Mouse (Mus musculus) limb, embryonic 15.5 days (tissue): ENCODE data around the gene Gpcpd1. TPM values are rescaled to one million over a fixed set of nuclear protein-coding genes. Genes with fewer than 3 reads are reported as not detected.

Experiments used
- ATAC-seq: fragments of 200-750 bp; cut with Nextera tagmentation; 2 replicates; pipeline ENCODE4 v1.8.0; 2017; ENCODE audit warnings: low read depth, moderate TSS enrichment; ENCODE audit not compliant: insufficient number of reproducible peaks, low FRiP score, low TSS enrichment
- H3K27ac ChIP-seq: fragments of 300-500 bp; sonication (generic); 2 replicates; pipeline ENCODE4 v1.5.1; 2015; ENCODE audit warnings: moderate library complexity, mild to moderate bottlenecking, inconsistent platforms
- H3K27me3 ChIP-seq: fragments of 300-500 bp; sonication (generic); 2 replicates; pipeline ENCODE4 v1.6.1; 2015; ENCODE audit warnings: inconsistent platforms
- H3K36me3 ChIP-seq: fragments of 300-500 bp; sonication (generic); 2 replicates; pipeline ENCODE4 v1.6.1; 2015; ENCODE audit warnings: inconsistent platforms
- H3K4me1 ChIP-seq: fragments of 300-500 bp; sonication (generic); 2 replicates; pipeline ENCODE4 v1.6.1; 2015; ENCODE audit warnings: inconsistent platforms
- H3K4me2 ChIP-seq: fragments of 300-500 bp; sonication (generic); 2 replicates; pipeline ENCODE4 v1.6.1; 2015; ENCODE audit warnings: mild to moderate bottlenecking, inconsistent platforms
- H3K4me3 ChIP-seq: fragments of 300-500 bp; sonication (generic); 2 replicates; pipeline ENCODE4 v1.5.1; 2015; ENCODE audit warnings: mild to moderate bottlenecking, inconsistent platforms
- H3K9ac ChIP-seq: fragments of 300-500 bp; sonication (generic); 2 replicates; pipeline ENCODE4 v1.6.1; 2015; ENCODE audit warnings: inconsistent platforms
- H3K9me3 ChIP-seq: fragments of 300-500 bp; sonication (generic); 2 replicates; pipeline ENCODE4 v1.6.1; 2016; ENCODE audit warnings: inconsistent platforms
- WGBS: fragments of 180-500 bp; shearing (Covaris S2); methylation state at CpG from one replicate; pipeline ENCODE4 v1.1.7; 2015; 5-methylcytosine and 5-hydroxymethylcytosine counted together
- polyA plus RNA-seq: library from polyadenylated mRNA; unstranded; fragments of >200 nt; fragmentation: Nextera tagmentation; extraction: Ambion mirVana; gene quantifications from 2 replicates; pipeline ENCODE4 v1.2.1, GENCODE M21; 2015

Gene Gpcpd1
- polyA plus RNA-seq, 1 experiment from 2014 or later, result 48.7 TPM

DNA sequence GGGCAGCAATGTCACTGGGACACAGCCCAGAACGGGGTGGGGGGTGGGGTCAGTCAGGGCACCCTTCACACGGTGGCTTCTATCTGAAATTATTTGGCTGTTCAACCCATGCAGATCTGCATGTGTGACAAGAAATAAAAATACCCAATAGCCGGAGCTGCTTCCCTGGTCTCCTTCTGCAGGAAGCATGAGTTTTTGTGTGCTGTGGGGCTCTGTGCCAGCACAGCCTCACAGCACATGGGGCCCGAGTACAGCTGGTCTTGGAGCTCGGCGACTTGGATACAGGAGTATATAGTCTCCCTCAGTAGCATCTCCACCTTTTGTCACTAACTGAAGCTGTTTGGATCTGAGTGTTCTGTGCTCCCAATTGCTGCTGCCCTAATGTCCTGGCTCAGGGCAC lies 73.2 kb downstream of the Gpcpd1 start:
- Histone ChIP-seq H3K27ac (no peak overlapping the region), H3K4me2 (no peak overlapping the region), H3K27me3 (no peaks in the 10 kb centered on the region), H3K9ac (no peak overlapping the region), H3K9me3 (no peaks in the 10 kb centered on the region), H3K4me1 (0 out of 2 replicates have a peak, but pooled peaks cover 3% of the 10 kb centered on the region), H3K4me3 (no peak overlapping the region), H3K36me3 (no peaks in the 10 kb centered on the region)
- 37% methylated on average over 6 of the region's 6 CpGs for WGBS
- no peak for ATAC-seq

DNA sequence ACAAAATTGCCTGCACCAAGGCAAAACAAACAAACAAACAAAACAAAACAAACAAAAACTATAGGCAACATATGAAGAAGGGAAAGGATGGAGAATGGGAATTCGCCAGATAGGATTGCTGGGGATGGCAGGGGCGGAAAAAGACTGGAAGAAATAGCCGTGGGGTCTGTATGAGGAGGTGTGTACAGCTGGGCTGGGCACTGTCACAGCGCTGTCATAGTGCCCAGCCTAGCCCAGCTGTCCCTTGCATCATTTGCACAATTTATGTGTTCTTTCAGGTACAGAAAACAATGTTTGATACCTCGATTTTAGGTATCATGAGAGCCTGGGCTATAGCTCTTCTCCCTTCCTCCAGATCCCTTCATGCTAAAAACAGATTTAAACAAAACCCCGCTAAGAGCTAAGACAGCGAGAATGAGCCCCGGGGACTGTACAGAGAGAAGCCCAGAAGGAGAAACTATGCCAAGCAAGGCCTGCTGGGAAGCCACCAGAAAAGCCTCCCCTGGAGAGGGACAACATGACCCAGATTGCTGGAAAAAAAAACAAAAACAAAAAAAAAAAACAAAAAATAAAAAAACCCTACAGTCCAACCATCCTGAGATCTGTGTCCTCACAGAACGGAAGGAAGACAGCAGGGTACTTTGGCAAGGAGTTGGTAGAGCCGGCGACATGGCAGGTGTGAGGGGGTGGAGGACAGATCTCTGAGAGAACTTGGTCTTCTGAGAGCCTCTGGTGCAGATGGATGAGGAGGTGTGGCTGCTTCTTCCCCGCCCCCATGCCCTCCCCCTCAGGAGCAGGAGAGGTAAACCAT lies 74.0 kb downstream of the Gpcpd1 start:
- H3K27me3 ChIP-seq, result no peaks in the 10 kb centered on the region
- no peak overlapping the region for H3K27ac ChIP-seq
- H3K4me2 ChIP-seq, result no peak overlapping the region
- WGBS, result 68% methylated on average over 12 of the region's 12 CpGs
- H3K9me3 ChIP-seq, result no peaks in the 10 kb centered on the region
- 0 out of 2 replicates have a peak, but pooled peaks cover 3% of the 10 kb centered on the region for H3K4me1 ChIP-seq
- no peak for ATAC-seq
- no peak overlapping the region for H3K9ac ChIP-seq
- H3K4me3 ChIP-seq, result no peak overlapping the region
- no peaks in the 10 kb centered on the region for H3K36me3 ChIP-seq

DNA sequence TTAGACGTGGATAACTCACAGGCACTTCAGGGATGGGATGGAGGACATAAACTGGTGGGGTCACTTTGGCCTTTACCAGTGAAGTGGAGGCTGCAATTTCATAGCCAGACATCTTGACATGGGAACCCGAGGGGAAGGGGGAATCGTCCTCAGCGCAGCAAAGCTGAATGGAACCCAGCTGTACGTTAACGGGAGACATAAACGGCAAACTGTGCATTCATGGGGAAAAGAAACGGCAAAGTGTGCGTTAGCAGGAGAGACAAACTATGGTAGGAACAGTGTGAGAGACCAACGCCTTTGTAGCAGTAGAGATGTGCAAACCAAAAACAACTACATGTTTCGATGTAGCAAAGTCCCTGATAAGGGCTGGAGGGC lies 74.6 kb downstream of the Gpcpd1 start:
- no peak for ATAC-seq
- H3K27ac ChIP-seq, result no peak overlapping the region
- WGBS, result 47% methylated on average over 11 of the region's 11 CpGs
- H3K4me2 ChIP-seq, result no peak overlapping the region; the same call in 1 of the 2 replicates
- H3K9ac ChIP-seq, result no peak overlapping the region
- no peak overlapping the region for H3K4me3 ChIP-seq
- H3K27me3 ChIP-seq, result no peaks in the 10 kb centered on the region
- no peaks in the 10 kb centered on the region for H3K36me3 ChIP-seq
- 0 out of 2 replicates have a peak, but pooled peaks cover 3% of the 10 kb centered on the region for H3K4me1 ChIP-seq
- no peaks in the 10 kb centered on the region for H3K9me3 ChIP-seq

DNA sequence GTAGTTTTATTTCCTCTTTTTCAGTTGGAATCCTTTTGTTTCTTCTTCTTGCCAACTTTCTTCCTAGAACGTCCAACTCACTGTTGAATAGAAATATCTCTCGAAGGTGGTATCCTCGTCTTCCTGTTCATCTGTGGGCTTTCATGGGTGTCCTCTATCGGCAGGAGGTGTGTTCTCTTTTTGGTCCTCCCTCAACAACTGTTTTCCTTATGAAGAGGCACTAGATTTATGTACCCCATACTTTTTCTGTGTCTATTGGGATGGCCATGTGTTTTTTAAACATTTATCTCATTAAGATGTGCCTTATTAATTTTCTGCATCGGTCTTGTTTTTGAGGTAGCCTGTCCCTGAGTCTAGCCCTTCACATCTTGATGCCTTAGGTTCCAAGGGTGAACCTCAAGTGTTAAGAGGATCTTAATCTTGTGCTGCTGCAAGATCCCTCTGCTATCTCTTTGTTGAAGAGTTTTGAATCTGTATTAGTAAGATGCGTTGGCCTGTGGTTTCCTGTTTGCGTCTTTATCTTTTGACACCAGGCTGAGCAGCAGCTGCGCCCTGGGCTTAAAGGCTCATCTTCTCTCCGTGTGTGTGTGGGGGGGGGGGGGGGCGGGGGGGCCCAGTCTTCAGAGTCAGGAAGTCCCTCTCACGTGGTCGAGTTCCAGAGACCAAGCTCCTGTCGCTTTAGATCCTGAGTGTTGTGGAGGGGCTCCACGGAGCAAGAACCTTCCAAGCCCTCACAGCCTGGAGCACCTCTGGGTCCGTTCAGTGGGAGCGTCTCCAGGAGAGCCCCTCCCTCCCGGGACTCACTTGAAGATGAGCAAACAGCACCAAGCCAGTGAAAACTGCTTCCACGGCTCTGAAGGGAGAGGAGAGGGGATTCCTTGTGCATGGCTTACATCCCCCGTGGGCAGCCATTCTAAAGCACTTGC lies 75.2 kb downstream of the Gpcpd1 start:
- H3K27me3 ChIP-seq, result no peaks in the 10 kb centered on the region
- no peak overlapping the region for H3K4me3 ChIP-seq
- H3K4me2 ChIP-seq, result no peak overlapping the region; the same call in 1 of the 2 replicates
- peaks cover 5% of the 10 kb centered on the region; the same call in 1 of the 2 replicates for H3K4me1 ChIP-seq
- no peaks in the 10 kb centered on the region for H3K36me3 ChIP-seq
- no peak overlapping the region for H3K27ac ChIP-seq
- ATAC-seq, result no peak
- H3K9ac ChIP-seq, result no peak overlapping the region
- H3K9me3 ChIP-seq, result no peaks in the 10 kb centered on the region
- 38% methylated on average over 19 of the region's 19 CpGs for WGBS

DNA sequence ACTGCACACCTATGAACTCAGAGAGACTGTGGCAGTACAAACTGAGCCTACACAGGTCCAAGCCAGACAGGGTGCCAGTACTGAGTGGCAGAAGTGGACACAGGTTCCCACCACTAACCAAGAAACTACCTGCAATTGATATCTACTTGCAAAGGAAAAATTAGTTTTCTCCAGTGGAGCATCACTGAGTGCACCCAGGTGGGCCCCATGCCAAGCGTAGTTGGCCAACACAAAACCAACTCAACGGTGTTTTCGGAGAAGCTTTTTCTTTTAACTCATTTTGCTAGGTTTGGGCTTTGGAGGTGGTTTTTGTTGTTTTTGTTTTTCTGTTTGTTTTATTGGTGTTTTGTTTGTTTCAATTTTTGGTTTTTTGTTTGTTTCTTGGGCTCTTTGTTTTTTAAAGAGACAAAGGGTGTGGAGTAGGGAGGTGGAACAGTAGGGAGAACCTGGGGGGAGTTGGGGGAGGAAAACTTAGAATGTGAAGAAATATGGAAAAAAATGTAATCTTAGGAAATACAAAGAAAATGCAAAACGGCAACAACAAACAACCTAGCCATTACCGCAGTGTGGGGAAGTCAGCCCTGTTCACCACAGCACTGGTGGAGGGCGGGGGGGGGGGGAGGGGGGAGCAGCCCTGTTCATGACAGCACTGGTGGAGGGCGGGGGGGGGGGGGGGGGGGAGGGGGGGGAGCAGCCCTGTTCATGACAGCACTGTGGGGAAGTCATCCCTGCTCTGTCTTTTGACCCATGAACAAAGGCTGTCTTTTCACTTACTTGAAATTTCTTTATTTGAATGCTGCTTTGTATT lies 76.3 kb downstream of the Gpcpd1 start:
- Histone ChIP-seq H3K36me3 (no peaks in the 10 kb centered on the region), H3K4me2 (no peak overlapping the region), H3K27ac (no peak overlapping the region), H3K9ac (no peak overlapping the region), H3K4me3 (no peak overlapping the region), H3K27me3 (no peaks in the 10 kb centered on the region), H3K9me3 (no peaks in the 10 kb centered on the region), H3K4me1 (peaks cover 7% of the 10 kb centered on the region; the same call in 1 of the 2 replicates)
- ATAC-seq, result no peak
- WGBS, result 84% methylated on average over 5 of the region's 7 CpGs

DNA sequence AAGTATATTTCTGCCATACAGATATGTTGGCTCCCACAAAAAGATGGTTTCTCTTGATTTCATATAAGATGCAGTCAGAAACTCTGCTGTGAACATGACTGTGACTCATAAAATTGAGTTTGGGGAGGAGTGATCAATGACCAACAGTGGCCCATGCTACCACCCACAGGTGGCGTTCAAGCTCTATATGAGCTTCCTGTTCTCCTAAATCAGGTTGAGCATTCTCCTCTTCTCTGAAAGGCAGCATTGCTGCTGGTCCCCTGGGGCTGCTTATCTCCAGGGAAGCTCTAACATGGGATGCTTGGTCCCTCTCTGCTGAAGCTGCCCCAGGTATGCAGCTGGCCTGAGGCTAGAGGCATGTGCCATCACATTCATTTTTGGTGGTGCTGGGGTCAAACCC lies 77.8 kb downstream of the Gpcpd1 start:
- no peak for ATAC-seq
- Histone ChIP-seq H3K4me1 (peaks cover 7% of the 10 kb centered on the region; the same call in 1 of the 2 replicates), H3K27ac (no peak overlapping the region), H3K36me3 (no peaks in the 10 kb centered on the region), H3K27me3 (no peaks in the 10 kb centered on the region), H3K9ac (no peak overlapping the region), H3K9me3 (no peaks in the 10 kb centered on the region), H3K4me2 (no peak overlapping the region), H3K4me3 (no peak overlapping the region)
- WGBS, result 67% methylated on average over 1 of the region's 1 CpGs

DNA sequence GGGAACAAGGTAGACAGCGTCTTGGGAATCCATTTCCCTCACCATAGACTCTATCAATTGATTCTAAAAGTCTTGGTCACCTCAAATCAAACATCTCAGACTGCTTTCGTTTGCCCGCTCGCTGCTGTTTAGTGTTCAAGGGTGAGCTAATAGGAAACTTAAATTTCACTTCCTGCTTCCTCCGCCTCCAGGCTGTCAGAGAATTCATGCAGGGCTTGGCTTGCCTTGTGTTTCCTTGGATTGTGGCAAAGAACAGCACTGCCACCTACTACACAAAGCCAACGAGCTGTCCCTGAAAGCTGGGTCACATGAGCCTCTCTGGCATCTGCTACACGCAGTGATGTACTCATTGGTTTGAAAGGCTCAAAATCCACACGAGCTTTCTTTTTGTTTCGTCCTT lies 78.3 kb downstream of the Gpcpd1 start:
- WGBS, result 74% methylated on average over 9 of the region's 9 CpGs
- Histone ChIP-seq H3K4me3 (no peak overlapping the region), H3K27me3 (no peaks in the 10 kb centered on the region)

DNA sequence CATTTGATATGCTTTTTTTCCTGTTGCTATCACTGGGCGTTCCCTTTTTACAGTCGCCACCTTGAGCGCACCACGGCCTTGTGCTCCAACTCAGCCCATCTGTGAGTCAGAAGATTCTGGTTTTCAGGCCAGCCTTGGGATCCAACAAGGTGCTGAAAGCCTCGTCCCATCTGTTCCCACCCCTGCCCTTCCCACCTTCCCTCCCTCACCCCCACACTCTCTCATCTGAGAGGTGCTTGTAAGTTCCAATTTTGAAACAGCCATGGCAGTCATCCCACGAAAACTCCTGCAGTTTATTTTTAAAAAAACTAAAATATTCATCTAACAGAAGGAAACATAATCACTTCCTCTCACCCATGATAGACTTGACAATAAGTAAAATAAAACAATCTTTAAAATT lies 80.0 kb downstream of the Gpcpd1 start:
- Histone ChIP-seq H3K9me3 (no peaks in the 10 kb centered on the region), H3K9ac (no peak overlapping the region), H3K4me1 (peaks cover 4% of the 10 kb centered on the region; the same call in 1 of the 2 replicates), H3K4me3 (no peak overlapping the region), H3K27me3 (no peaks in the 10 kb centered on the region), H3K4me2 (no peak overlapping the region), H3K36me3 (no peaks in the 10 kb centered on the region), H3K27ac (no peak overlapping the region)
- no peak for ATAC-seq
- 47% methylated on average over 6 of the region's 6 CpGs for whole genome bisulfite sequencing

More for the DNA sequence above, 78.3 kb downstream of the Gpcpd1 start:
- Histone ChIP-seq H3K36me3 (no peaks in the 10 kb centered on the region), H3K9me3 (no peaks in the 10 kb centered on the region), H3K4me1 (peaks cover 7% of the 10 kb centered on the region; the same call in 1 of the 2 replicates), H3K27ac (no peak overlapping the region), H3K9ac (no peak overlapping the region), H3K4me2 (no peak overlapping the region)
- ATAC-seq, result no peak

DNA sequence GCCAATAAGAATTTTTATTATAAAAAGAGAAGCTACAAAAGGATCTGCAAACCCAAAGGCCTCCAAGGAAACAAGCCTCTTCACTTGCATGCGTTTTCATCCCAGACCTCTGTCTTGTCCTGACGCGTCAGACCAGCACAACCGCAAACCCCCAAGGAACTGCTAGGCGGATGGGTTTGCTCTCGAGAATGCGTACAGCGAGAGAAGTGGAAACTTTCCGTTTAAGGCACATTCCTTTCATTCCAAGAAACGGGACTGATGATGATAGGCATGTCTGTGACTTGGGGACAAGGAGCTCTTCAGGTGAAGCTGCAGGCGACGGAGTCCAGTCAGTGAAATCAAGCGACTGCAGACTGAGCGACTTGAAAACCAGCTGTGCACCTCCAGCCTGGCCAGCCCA lies 80.4 kb downstream of the Gpcpd1 start:
- H3K4me2 ChIP-seq, result no peak overlapping the region
- no peaks in the 10 kb centered on the region for H3K36me3 ChIP-seq
- no peaks in the 10 kb centered on the region for H3K9me3 ChIP-seq
- no peak overlapping the region for H3K9ac ChIP-seq
- WGBS, result 34% methylated on average over 14 of the region's 14 CpGs
- H3K27ac ChIP-seq, result no peak overlapping the region
- H3K4me3 ChIP-seq, result no peak overlapping the region
- ATAC-seq, result no peak
- peaks cover 4% of the 10 kb centered on the region; the same call in 1 of the 2 replicates for H3K4me1 ChIP-seq
- H3K27me3 ChIP-seq, result no peaks in the 10 kb centered on the region

DNA sequence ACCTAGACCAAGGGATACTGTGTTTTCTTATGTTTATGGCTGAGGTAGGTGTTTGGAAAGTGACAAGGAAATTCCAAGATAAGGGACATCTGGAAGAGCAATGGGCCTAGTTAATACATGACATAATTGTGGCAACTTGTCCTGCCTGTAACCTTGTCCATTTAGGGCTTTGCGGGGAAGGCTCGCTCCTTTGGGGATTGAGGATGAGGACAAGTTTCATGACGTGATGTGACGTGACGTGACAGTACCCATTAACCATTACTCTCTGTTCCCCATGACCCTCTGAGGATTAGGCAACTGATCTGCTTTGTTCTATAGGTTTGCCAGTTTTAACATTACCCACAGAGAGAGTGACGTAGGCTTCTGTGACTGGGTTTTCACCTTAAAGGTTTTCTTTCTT lies 81.7 kb downstream of the Gpcpd1 start:
- Histone ChIP-seq H3K4me1 (peaks cover 4% of the 10 kb centered on the region; the same call in 1 of the 2 replicates), H3K9me3 (no peaks in the 10 kb centered on the region), H3K4me3 (no peak overlapping the region), H3K36me3 (no peaks in the 10 kb centered on the region), H3K4me2 (no peak overlapping the region), H3K27ac (no peak overlapping the region), H3K27me3 (no peaks in the 10 kb centered on the region), H3K9ac (no peak overlapping the region)
- ATAC-seq, result no peak
- 86% methylated on average over 6 of the region's 6 CpGs for WGBS

DNA sequence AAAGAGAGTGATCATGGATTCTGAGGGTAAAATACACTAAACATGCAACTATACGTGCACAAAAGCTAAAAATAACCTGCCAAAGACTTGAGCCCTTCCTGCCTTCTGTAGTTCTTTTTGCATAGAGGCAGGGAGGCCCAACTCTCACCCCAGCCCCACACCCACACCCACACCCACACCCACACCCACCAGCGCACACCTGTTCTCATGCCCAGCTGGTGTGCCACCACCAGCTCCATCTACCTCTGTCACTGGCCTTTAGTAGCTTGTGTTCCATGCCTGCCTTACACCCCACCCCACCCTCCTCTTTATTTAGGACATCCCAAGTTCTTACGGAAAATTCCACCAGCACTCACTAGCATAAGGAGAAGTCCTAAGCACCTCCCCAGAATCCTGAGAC lies 89.2 kb downstream of the Gpcpd1 start:
- Histone ChIP-seq H3K4me3 (no peak overlapping the region), H3K36me3 (no peaks in the 10 kb centered on the region), H3K9me3 (no peaks in the 10 kb centered on the region), H3K9ac (no peak overlapping the region), H3K4me2 (no peak overlapping the region), H3K4me1 (no peaks in the 10 kb centered on the region), H3K27me3 (no peaks in the 10 kb centered on the region), H3K27ac (no peak overlapping the region)
- WGBS, result 76% methylated on average over 3 of the region's 3 CpGs
- no peak for ATAC-seq
